Mouse (Mus musculus) hindbrain, embryonic 16.5 days (tissue): ENCODE data around the gene Farp2. TPM values are rescaled to one million over a fixed set of nuclear protein-coding genes. Genes with fewer than 3 reads are reported as not detected.
A peak's percentile ranks its signal among the peaks of the same experiment; 100 is the strongest.
"Not testable (repeated sequence)": the region's sequence is repeated elsewhere in the genome, so short reads cannot be mapped to it uniquely, and the experiment has no call there.

Experiments
- ATAC-seq: fragments of 200-750 bp; cut with Nextera tagmentation; 2 replicates; pipeline ENCODE4 v1.8.0; 2017; ENCODE audit warnings: moderate TSS enrichment, moderate library complexity
- H3K27ac ChIP-seq: fragments of 300-500 bp; sonication (generic); 2 replicates; pipeline ENCODE4 v1.5.1; 2014; ENCODE audit warnings: low read depth, mild to moderate bottlenecking, control low read depth, low read length, moderate library complexity
- H3K27me3 ChIP-seq: fragments of 300-500 bp; sonication (generic); replicated peaks from 2 replicates; pipeline ENCODE4 v1.6.1; 2014; ENCODE audit warnings: low read length; ENCODE audit not compliant: control insufficient read depth, insufficient read depth
- H3K36me3 ChIP-seq: fragments of 300-500 bp; sonication (generic); 2 replicates; pipeline ENCODE4 v1.6.1; 2014; ENCODE audit warnings: mild to moderate bottlenecking, low read length, moderate library complexity, mixed read lengths; ENCODE audit not compliant: control insufficient read depth, insufficient read depth
- H3K4me1 ChIP-seq: fragments of 300-500 bp; sonication (generic); 2 replicates; pipeline ENCODE4 v1.6.1; 2014; ENCODE audit warnings: low read depth, low read length; ENCODE audit not compliant: control insufficient read depth, insufficient read depth
- H3K4me2 ChIP-seq: fragments of 300-500 bp; sonication (generic); 2 replicates; pipeline ENCODE4 v1.6.1; 2014; ENCODE audit warnings: mild to moderate bottlenecking, low read length, control low read depth, moderate library complexity
- H3K4me3 ChIP-seq: fragments of 300-500 bp; sonication (generic); 2 replicates; pipeline ENCODE4 v1.5.1; 2014; ENCODE audit warnings: mild to moderate bottlenecking, low read length, control low read depth, moderate library complexity
- H3K9ac ChIP-seq: fragments of 300-500 bp; sonication (generic); 2 replicates; pipeline ENCODE4 v1.6.1; 2014; ENCODE audit warnings: low read depth, mild to moderate bottlenecking, control low read depth, low read length, moderate library complexity
- H3K9me3 ChIP-seq: fragments of 300-500 bp; sonication (generic); 2 replicates; pipeline ENCODE4 v1.6.1; 2014; ENCODE audit warnings: mild to moderate bottlenecking, low read length, moderate library complexity; ENCODE audit not compliant: control insufficient read depth
- WGBS: fragments of 180-500 bp; shearing (Covaris S2); extraction: QIAGEN DNeasy Blood & Tissue Kit; methylation state at CpG from one replicate; pipeline ENCODE4 v1.1.7; 2014; 5-methylcytosine and 5-hydroxymethylcytosine counted together
- polyA plus RNA-seq: library from polyadenylated mRNA; unstranded; fragments of >200 nt; fragmentation: Nextera tagmentation; extraction: Ambion mirVana; gene quantifications from 2 replicates; pipeline ENCODE4 v1.2.1, GENCODE M21; 2015

Gene Farp2
- polyA plus RNA-seq, 1 experiment from 2014 or later: 3.5 TPM

DNA sequence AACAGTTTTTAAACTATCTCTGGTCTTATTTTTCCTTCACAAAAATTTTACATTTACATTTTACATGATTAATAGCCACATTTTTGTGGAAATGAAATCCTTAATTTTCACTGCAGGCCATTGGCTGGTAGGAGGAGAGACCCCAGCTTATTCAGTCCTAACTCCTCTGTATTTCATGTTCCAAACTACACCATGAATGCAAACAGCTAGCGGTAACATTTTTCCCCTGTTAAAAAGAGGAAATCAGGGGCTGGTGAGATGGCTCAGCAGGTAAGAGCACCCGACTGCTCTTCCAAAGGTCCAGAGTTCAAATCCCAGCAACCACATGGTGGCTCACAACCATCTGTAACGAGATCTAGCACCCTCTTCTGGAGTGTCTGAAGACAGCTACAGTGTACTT is 25.6 kb upstream of the Farp2 start:
- not testable (repeated sequence) for H3K9me3 ChIP-seq, H3K4me2 ChIP-seq, H3K9ac ChIP-seq, H3K4me3 ChIP-seq, H3K36me3 ChIP-seq, ATAC-seq, H3K27ac ChIP-seq, H3K27me3 ChIP-seq, H3K4me1 ChIP-seq
- 89% methylated on average over 2 of the region's 3 CpGs for WGBS

DNA sequence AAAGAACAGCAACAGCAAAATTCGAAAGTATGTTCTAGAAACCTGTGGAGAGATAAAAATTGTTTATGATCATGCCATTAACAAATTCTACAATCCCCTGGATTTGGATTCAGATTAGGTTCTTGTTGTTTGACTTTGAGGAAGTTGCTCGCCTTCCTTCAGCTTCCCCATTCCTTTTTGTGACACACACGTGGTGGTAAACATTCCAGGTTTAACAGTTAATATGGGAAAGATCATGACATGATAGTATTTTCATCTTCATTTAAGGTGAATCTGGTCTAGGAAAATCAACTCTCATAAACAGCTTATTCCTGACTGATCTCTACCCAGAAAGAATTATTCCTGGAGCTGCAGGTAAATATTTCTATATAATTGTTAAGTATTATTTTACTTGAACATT is 16.6 kb upstream of the Farp2 start:
- Histone ChIP-seq H3K27me3 (no peaks in the 10 kb centered on the region), H3K9me3 (no peaks in the 10 kb centered on the region), H3K4me2 (no peak overlapping the region), H3K9ac (no peak overlapping the region), H3K4me1 (no peaks in the 10 kb centered on the region), H3K4me3 (no peak overlapping the region), H3K27ac (no peak overlapping the region), H3K36me3 (peaks cover 10% of the 10 kb centered on the region)
- WGBS: 94% methylated on average over 3 of the region's 3 CpGs
- no peak for ATAC-seq

DNA sequence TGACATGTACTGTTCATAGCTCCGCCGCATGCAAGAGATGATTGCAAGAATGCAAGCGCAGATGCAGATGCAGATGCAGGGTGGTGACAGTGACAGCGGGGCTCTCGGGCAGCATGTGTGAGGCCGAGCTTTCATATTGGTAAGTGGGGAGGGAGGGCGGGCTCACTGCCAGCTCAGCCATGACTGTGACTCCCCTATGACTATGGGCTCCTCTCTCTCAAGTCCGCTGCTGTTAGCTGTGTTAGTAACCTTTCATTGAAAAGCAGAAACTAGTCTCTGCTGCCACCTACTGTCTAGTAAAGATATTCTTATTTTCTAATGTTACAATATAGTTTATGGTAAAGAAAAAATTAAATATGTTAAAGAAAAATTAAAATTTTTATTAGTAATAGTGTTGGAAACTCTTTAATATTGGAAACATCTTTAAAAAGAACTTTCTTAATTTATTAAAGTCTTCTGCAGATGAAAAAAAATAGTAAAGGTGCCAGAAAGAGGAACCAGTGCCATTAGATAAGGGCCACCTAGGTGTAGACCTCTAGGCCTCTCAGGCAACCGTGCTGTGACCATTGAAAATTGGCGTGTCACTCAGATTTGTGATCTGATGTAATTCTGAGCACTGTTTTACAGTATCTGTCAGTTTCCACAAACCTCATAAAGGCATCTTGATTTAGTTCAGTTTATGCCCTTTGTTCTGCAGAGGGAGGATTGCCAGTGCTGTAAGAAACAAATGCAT is 4.8 kb upstream of the Farp2 start:
- no peak overlapping the region for H3K4me2 ChIP-seq
- no peak overlapping the region for H3K9ac ChIP-seq
- no peak overlapping the region for H3K27ac ChIP-seq
- H3K36me3 ChIP-seq: peaks cover 15% of the 10 kb centered on the region
- 46% methylated on average over 10 of the region's 10 CpGs for WGBS
- no peaks in the 10 kb centered on the region for H3K9me3 ChIP-seq
- peaks cover 5% of the 10 kb centered on the region for H3K4me1 ChIP-seq
- peak; percentile 41 for ATAC-seq
- H3K4me3 ChIP-seq: no peak overlapping the region
- no peaks in the 10 kb centered on the region for H3K27me3 ChIP-seq

DNA sequence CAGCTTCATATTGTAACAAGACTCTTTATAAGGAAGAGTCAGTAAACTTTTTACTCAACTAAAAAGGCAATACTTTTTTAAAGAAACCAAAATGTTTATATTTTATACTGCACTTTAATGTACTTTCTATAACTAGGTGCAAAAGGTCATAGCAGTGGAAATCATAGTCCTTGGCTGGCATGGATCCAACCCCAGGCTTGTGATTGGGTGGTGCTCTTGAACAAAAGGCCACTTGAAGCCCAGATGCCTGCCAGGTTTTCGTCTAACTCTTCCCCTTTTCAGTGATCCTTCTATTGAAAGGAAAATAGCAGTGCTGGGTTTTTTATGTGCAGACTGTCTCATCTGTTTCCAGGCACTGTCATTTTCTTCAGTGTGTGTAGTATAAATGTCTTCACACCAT is 3.3 kb upstream of the Farp2 start:
- not testable (repeated sequence) for ATAC-seq, H3K9ac ChIP-seq, H3K9me3 ChIP-seq, H3K27me3 ChIP-seq, H3K4me3 ChIP-seq, H3K4me2 ChIP-seq, H3K27ac ChIP-seq, H3K36me3 ChIP-seq
- H3K4me1 ChIP-seq: peaks cover 16% of the 10 kb centered on the region
- WGBS: 47% methylated on average over 1 of the region's 1 CpGs

DNA sequence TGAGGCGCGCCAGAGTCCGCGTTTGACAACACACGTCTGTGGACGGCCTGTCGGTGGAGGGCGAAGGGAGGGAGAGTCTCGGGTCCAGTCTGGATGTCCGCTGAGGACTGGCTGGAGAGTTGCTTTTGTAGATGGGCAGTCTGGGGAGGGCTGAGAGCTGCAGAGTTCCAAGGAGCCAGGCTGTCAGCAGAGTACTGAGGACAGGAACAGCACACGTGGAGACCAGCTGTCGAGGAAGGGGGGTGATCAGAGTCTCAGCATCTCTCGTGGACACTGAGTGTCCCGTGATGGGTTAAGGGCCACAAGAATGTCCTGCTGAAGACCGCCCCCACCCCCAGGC is 442 bp downstream of the Farp2 start:
- WGBS: 1% methylated on average over 15 of the region's 15 CpGs
- H3K27ac ChIP-seq: peak overlapping the region; percentile 73; the same call in 1 of the 2 replicates
- H3K4me2 ChIP-seq: peak overlapping the region; percentile 82
- no peaks in the 10 kb centered on the region for H3K27me3 ChIP-seq
- no peaks in the 10 kb centered on the region for H3K36me3 ChIP-seq
- ATAC-seq: peak; percentile 64
- peak overlapping the region; percentile 80 for H3K9ac ChIP-seq
- peak overlapping the region; percentile 73 for H3K4me3 ChIP-seq
- H3K4me1 ChIP-seq: peaks cover 16% of the 10 kb centered on the region
- no peaks in the 10 kb centered on the region for H3K9me3 ChIP-seq

DNA sequence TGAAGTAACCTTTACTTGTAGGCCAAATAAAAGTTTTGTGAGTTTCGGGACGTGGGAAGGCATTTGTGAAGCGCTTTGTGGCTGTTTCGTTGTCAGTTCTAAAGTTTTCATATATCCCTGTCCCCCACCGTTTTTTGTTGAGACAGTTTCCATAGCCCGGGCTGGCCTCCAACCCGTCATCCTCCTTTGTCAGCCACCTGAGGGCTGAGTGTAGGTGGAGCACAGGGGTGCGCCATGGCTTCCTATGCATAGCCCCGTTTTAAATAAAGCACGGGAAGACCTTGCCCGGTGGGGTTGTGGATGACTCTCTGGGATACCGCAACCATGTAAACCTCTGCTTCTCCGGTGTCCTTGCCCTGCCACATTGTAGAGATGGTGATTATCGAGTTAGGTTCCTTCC is 1.3 kb downstream of the Farp2 start:
- Histone ChIP-seq H3K4me1 (peaks cover 16% of the 10 kb centered on the region), H3K4me2 (peak overlapping the region; percentile 82), H3K36me3 (no peaks in the 10 kb centered on the region), H3K9ac (no peak overlapping the region), H3K27ac (no peak overlapping the region), H3K27me3 (no peaks in the 10 kb centered on the region), H3K9me3 (no peaks in the 10 kb centered on the region), H3K4me3 (no peak overlapping the region; the same call in 1 of the 2 replicates)
- no peak for ATAC-seq
- WGBS: 78% methylated on average over 14 of the region's 14 CpGs

DNA sequence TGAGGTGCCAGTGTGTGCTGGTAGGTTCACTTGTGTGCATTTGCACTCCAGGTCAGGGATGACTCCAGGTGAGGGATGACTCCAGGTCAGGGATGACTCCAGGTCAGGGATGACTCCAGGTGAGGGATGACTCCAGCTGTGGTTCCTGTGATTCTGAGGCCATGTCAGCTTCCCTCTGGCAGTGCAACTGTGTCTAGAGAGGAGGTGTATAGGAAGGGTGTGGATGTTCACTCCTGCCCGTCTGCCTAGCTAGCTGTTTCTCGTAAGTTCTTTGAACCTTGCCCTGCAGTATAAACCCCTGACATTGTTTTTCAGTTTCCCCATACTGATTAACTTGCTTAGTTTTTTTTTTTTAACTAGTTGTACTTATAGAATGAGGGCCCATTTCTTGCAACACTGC is 9.6 kb downstream of the Farp2 start:
- Histone ChIP-seq H3K36me3 (no peaks in the 10 kb centered on the region), H3K4me2 (no peak overlapping the region), H3K27ac (no peak overlapping the region), H3K4me1 (no peaks in the 10 kb centered on the region), H3K9me3 (no peaks in the 10 kb centered on the region), H3K4me3 (no peak overlapping the region), H3K27me3 (no peaks in the 10 kb centered on the region), H3K9ac (no peak overlapping the region)
- 87% methylated on average over 2 of the region's 2 CpGs for WGBS
- ATAC-seq: no peak

DNA sequence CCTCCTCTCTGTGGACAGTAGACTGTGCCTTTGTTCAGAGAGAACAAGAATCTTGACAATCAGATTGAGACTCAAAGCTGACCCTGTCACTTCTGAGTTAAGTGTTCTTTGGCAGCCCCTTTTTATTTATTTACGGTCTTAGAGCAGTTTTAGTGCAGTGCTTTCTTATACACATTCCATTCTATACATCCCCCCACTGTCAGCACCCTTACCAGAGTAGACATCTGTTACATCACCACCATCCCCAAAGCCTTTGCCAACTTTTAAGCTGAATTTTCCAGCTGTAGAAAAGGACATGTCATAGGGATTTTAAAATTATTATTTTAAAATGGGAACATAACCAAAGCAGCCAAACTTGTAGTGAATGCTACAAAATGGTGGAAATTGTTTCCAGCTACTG is 10.4 kb downstream of the Farp2 start:
- ATAC-seq: no peak
- H3K4me2 ChIP-seq: no peak overlapping the region
- H3K9me3 ChIP-seq: no peaks in the 10 kb centered on the region
- WGBS: 79% methylated on average over 1 of the region's 1 CpGs
- H3K36me3 ChIP-seq: no peaks in the 10 kb centered on the region
- H3K9ac ChIP-seq: no peak overlapping the region
- no peaks in the 10 kb centered on the region for H3K27me3 ChIP-seq
- no peak overlapping the region for H3K27ac ChIP-seq
- H3K4me3 ChIP-seq: no peak overlapping the region
- no peaks in the 10 kb centered on the region for H3K4me1 ChIP-seq

DNA sequence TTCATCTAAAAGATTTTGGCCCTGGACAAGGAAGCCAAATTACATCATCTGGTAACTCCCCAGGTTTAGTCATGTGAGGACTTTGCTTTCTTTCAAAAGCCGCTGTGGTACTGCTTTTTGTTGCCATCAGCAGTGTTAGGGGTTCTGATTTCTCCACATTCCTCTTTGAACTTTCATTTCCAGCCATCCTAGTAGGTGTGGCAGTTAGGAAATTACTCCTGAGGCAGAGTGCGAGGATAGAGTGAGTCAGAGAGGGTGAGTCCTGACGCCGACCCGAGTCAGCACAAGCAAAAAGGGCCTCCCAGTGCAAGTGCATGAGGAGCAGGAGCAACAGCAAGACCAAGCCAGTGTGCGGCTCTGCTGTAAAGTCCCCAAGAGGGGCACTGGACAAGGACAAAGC is 17.9 kb downstream of the Farp2 start:
- H3K9me3 ChIP-seq: no peaks in the 10 kb centered on the region
- no peak overlapping the region for H3K4me3 ChIP-seq
- 89% methylated on average over 6 of the region's 6 CpGs for WGBS
- no peak for ATAC-seq
- no peaks in the 10 kb centered on the region for H3K4me1 ChIP-seq
- peaks cover 3% of the 10 kb centered on the region; the same call in 1 of the 2 replicates for H3K36me3 ChIP-seq
- H3K4me2 ChIP-seq: no peak overlapping the region
- no peak overlapping the region for H3K27ac ChIP-seq
- no peaks in the 10 kb centered on the region for H3K27me3 ChIP-seq
- H3K9ac ChIP-seq: no peak overlapping the region

DNA sequence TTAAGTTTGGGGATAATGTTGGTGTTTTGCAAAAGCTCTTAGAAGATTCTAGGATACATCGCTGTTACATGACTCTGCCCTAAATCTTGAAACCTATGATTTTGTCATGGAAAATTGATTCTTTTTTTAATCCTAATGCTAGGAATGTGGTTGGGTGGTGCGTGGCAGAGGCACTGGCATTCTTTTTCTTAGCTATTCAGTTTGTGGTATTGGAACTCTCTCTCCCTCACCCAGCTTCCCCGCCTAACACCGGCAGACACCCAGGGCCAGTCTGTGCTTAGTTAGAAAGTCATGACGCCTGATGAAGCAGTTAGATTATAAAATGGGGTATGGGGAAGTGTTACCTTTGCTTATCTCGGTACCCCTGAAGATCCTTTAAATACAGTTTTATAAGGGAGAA is 25.3 kb downstream of the Farp2 start:
- Histone ChIP-seq H3K9me3 (no peaks in the 10 kb centered on the region), H3K4me1 (no peaks in the 10 kb centered on the region), H3K27ac (no peak overlapping the region), H3K36me3 (no peaks in the 10 kb centered on the region), H3K4me3 (no peak overlapping the region), H3K27me3 (no peaks in the 10 kb centered on the region), H3K9ac (no peak overlapping the region), H3K4me2 (no peak overlapping the region)
- WGBS: 93% methylated on average over 6 of the region's 6 CpGs
- ATAC-seq: no peak
